Comparison of ENCODE assay signal across 14 mouse cellular contexts in genomic region chr7:141585288-141585687, GRCm38 (mm10). TPM values are rescaled to one million over a fixed set of nuclear protein-coding genes. Genes with fewer than 3 reads are reported as not detected.
DNase-seq lines count a peak whose midpoint lies in the region; ATAC-seq and TF ChIP-seq lines count a peak whose summit lies in the region.
"Had no signal": no experiment of that assay in that cellular context is flagged by ENCODE, and none has a peak within 500 bp of the region (broad histone marks: within the 10 kb centered on the region; RNA-seq: fewer than 3 reads in every experiment).

No protein-coding gene starts in this region.

- ATAC-seq in heart, embryonic 12.5 days (ENCODE audit: insufficient number of reproducible peaks, low FRiP score): peak; percentile 85
- ATAC-seq: forebrain, embryonic 13.5 days had no signal

- TF ChIP-seq POLR2A in kidney, adult 2 months (IDR thresholded peaks at IDR 0.05; ENCODE audit: low read depth, low read length): no peak

- no peak overlapping the region for H3K27ac ChIP-seq in heart, embryonic 12.5 days (ENCODE audit: poor library complexity, severe bottlenecking)
- no peak overlapping the region for H3K27ac ChIP-seq in kidney, adult 2 months (ENCODE audit: insufficient read depth, low read depth, low read length)
- H3K27ac ChIP-seq: forebrain, embryonic 13.5 days; layer of hippocampus, adult 2 months; midbrain, embryonic 12.5 days had no signal

- WGBS in heart, embryonic 12.5 days: 63% methylated on average over 4 of the region's 4 CpGs
- WGBS in kidney, adult 2 months: 60% methylated on average over 4 of the region's 4 CpGs

- H3K4me1 ChIP-seq in heart, embryonic 12.5 days (replicated peaks): peaks cover 22% of the 10 kb centered on the region
- peaks cover 40% of the 10 kb centered on the region for H3K4me1 ChIP-seq in kidney, adult 2 months (ENCODE audit: control insufficient read depth, insufficient read depth, low read length)
- H3K4me1 ChIP-seq: forebrain, embryonic 13.5 days; midbrain, embryonic 12.5 days had no signal

- H3K36me3 ChIP-seq in heart, embryonic 12.5 days: peaks cover 25% of the 10 kb centered on the region
- peaks cover 3% of the 10 kb centered on the region; the same call in 1 of the 2 replicates for H3K36me3 ChIP-seq in kidney, adult 2 months (ENCODE audit: control insufficient read depth, insufficient read depth, low read length)

- no peaks in the 10 kb centered on the region for H3K9me3 ChIP-seq in heart, embryonic 12.5 days (replicated peaks)
- H3K9me3 ChIP-seq: forebrain, embryonic 13.5 days; midbrain, embryonic 12.5 days had no signal

- H3K27me3 ChIP-seq in heart, embryonic 12.5 days (replicated peaks): no peaks in the 10 kb centered on the region
- H3K27me3 ChIP-seq in kidney, adult 2 months (replicated peaks; ENCODE audit: control insufficient read depth, insufficient read depth, low read length): no peaks in the 10 kb centered on the region
- H3K27me3 ChIP-seq: forebrain, embryonic 13.5 days; midbrain, embryonic 12.5 days had no signal

- no peak for TF ChIP-seq CTCF in kidney, adult 2 months (conservative IDR thresholded peaks at IDR 0.05; ENCODE audit: insufficient read depth, insufficient read length, low read depth, low read length)

- H3K9ac ChIP-seq in heart, embryonic 12.5 days: no peak overlapping the region
- H3K9ac ChIP-seq: forebrain, embryonic 13.5 days; midbrain, embryonic 12.5 days had no signal

- no peak for DNase-seq in heart, adult 8-10 months (ENCODE audit: low spot score)
- peak; percentile 78 for DNase-seq in c-Kit-negative CD71-positive TER-119-positive erythroid progenitor cells, embryonic 14.5 days (ENCODE audit: low read depth, low spot score)
- peak; percentile 90 for DNase-seq in liver
- peak; percentile 45 to 69 for DNase-seq in spleen, postnatal 36 days (ENCODE audit: low spot score in 2 of 2)
- no peak for DNase-seq in kidney, adult 11 months
- no peak for DNase-seq in kidney, adult 2 months
- DNase-seq in right cerebral cortex, adult 2 months (ENCODE audit: low spot score in 2 of 2): no peak
- DNase-seq: adrenal gland, adult 8-10 months; cerebellum, postnatal 10 days; gastrocnemius, postnatal 14 days had no signal

- H3K4me2 ChIP-seq in heart, embryonic 12.5 days: no peak overlapping the region
- H3K4me2 ChIP-seq: forebrain, embryonic 13.5 days; midbrain, embryonic 12.5 days had no signal

- H3K4me3 ChIP-seq in heart, embryonic 12.5 days: no peak overlapping the region
- H3K4me3 ChIP-seq in kidney, adult 2 months (ENCODE audit: insufficient read depth, low read depth, low read length): no peak overlapping the region
- H3K4me3 ChIP-seq: forebrain, embryonic 13.5 days; layer of hippocampus, adult 2 months; midbrain, embryonic 12.5 days had no signal

RNA-seq across cellular contexts. Expression of gene Ap2a2, which starts 23.3 kb away (rescaled TPM):
- 70.2 and 70.7 TPM in 2 replicates for polyA plus RNA-seq in heart, embryonic 12.5 days (2016; fragmentation: Nextera tagmentation; extraction: Ambion mirVana)
- total RNA-seq in heart, adult 8-10 months (2022): 10 to 100 TPM; 55.2 to 65.5 (median 61.3) TPM
- 94.8 and 95.4 TPM in 2 replicates for polyA plus RNA-seq in kidney, adult 2 months (2012; rRNA removed)

RNA-seq across cellular contexts. Expression of gene Chid1, which starts 45.6 kb away (rescaled TPM):
- 35.9 and 38.6 TPM in 2 replicates for polyA plus RNA-seq in heart, embryonic 12.5 days (2016; fragmentation: Nextera tagmentation; extraction: Ambion mirVana)
- 10 to 100 TPM; 48.2 to 55.0 (median 50.3) TPM for total RNA-seq in heart, adult 8-10 months (2022)
- polyA plus RNA-seq in kidney, adult 2 months (2012; rRNA removed): 34.4 and 35.6 TPM in 2 replicates

Comparison
In these comparisons a context has a peak if more than half of its experiments do, and no peak if none do; other contexts are left out.
1. DNase-seq: peak in c-Kit-negative CD71-positive TER-119-positive erythroid progenitor cells, embryonic 14.5 days (single experiment), liver (single experiment) and spleen, postnatal 36 days (2 of 2); none in heart, adult 8-10 months (single experiment), kidney, adult 11 months (single experiment), kidney, adult 2 months (single experiment) and right cerebral cortex, adult 2 months (0 of 2).